ENCODE assay signal across 8 mouse cellular contexts in genomic region chr7:27166614-27167474, GRCm38 (mm10). TPM values are rescaled to one million over a fixed set of nuclear protein-coding genes. Genes with fewer than 3 reads are reported as not detected.
A peak's percentile ranks its signal among the peaks of the same experiment; 100 is the strongest.
DNase-seq lines count a peak whose midpoint lies in the region; ATAC-seq and TF ChIP-seq lines count a peak whose summit lies in the region.

TSS of gene Egln2 (minus strand) at chr7:27166802.

- H3K27ac ChIP-seq in ES-E14 (ENCODE audit: insufficient read depth, low read depth, low read length, poor library complexity, severe bottlenecking) = peak within 1 kb of the TSS; percentile 95
- H3K27ac ChIP-seq in forebrain, embryonic 16.5 days (ENCODE audit: low read length) = peak within 1 kb of the TSS; percentile 98
- H3K27ac ChIP-seq in layer of hippocampus, adult 2 months = peak within 1 kb of the TSS; percentile 99
- peak within 1 kb of the TSS; percentile 98 for H3K27ac ChIP-seq in lung, embryonic 14.5 days (ENCODE audit: low read depth)
- H3K27ac ChIP-seq in olfactory bulb, adult 2 months (ENCODE audit: insufficient read depth, low read depth, low read length) = peak within 1 kb of the TSS; percentile 95
- H3K27ac ChIP-seq in thymus, adult 2 months (ENCODE audit: control insufficient read depth, insufficient read depth, low read length) = peak within 1 kb of the TSS; percentile 96

- H3K27me3 ChIP-seq in forebrain, embryonic 16.5 days (replicated peaks; ENCODE audit: control insufficient read depth, insufficient read depth, low read length) = no peaks in the 10 kb centered on the region
- no peaks in the 10 kb centered on the region for H3K27me3 ChIP-seq in lung, embryonic 14.5 days (ENCODE audit: insufficient read depth, low read length)
- H3K27me3 ChIP-seq in thymus, adult 2 months (ENCODE audit: control insufficient read depth, insufficient read depth, low read length) = no peaks in the 10 kb centered on the region

- peak; percentile 86 for DNase-seq in ES-E14 (ENCODE audit: low read depth, low spot score)
- DNase-seq in cerebellum, adult 11-12 months = peak; percentile 95
- peak; percentile 95 to 97 for DNase-seq in heart, postnatal 36 days
- peak; percentile 94 to 95 for DNase-seq in layer of hippocampus, adult 2 months (ENCODE audit: low spot score in 2 of 2)
- DNase-seq in lung, embryonic 14.5 days = peak; percentile 96
- DNase-seq in thymus, adult 2 months = peak; percentile 92

- H3K4me3 ChIP-seq in ES-E14 (ENCODE audit: insufficient read depth in 1 of 2, low read depth in 1 of 2, low read length in 2 of 2, poor library complexity in 1 of 2, severe bottlenecking in 1 of 2) = peak within 1 kb of the TSS; percentile 72 to 87
- peak within 1 kb of the TSS; percentile 63 for H3K4me3 ChIP-seq in forebrain, embryonic 16.5 days (replicated peaks; ENCODE audit: low read length)
- H3K4me3 ChIP-seq in layer of hippocampus, adult 2 months = peak within 1 kb of the TSS; percentile 91
- H3K4me3 ChIP-seq in lung, embryonic 14.5 days (ENCODE audit: low read depth, low read length) = peak within 1 kb of the TSS; percentile 71
- H3K4me3 ChIP-seq in olfactory bulb, adult 2 months (ENCODE audit: insufficient read depth, low read depth, low read length) = peak within 1 kb of the TSS; percentile 96
- peak within 1 kb of the TSS; percentile 95 for H3K4me3 ChIP-seq in thymus, adult 2 months (ENCODE audit: control insufficient read depth, insufficient read depth, low read length)

- in situ Hi-C loops in ES-E14 (cut with MboI; ENCODE audit: low sequenced_read_pairs in 2 of 2, unreplicated experiment in 2 of 2) = no loop called here

- no peak for TF ChIP-seq CTCF in layer of hippocampus, adult 2 months (conservative IDR thresholded peaks at IDR 0.05)
- TF ChIP-seq CTCF in lung, embryonic 14.5 days (IDR thresholded peaks at IDR 0.05; ENCODE audit: low read depth) = no peak
- no peak for TF ChIP-seq CTCF in olfactory bulb, adult 2 months (IDR thresholded peaks at IDR 0.05; ENCODE audit: insufficient read depth, low read depth, low read length)
- TF ChIP-seq CTCF in thymus, adult 2 months (IDR thresholded peaks at IDR 0.05; ENCODE audit: borderline replicate concordance, control insufficient read depth, extremely low read depth, insufficient read depth, low read length, poor library complexity) = no peak

- H3K9ac ChIP-seq in ES-E14 (ENCODE audit: insufficient read depth, low read depth, low read length, poor library complexity, severe bottlenecking) = peak within 1 kb of the TSS; percentile 95
- H3K9ac ChIP-seq in forebrain, embryonic 16.5 days (replicated peaks; ENCODE audit: low read depth, low read length) = peak within 1 kb of the TSS; percentile 91
- H3K9ac ChIP-seq in lung, embryonic 14.5 days = peak within 1 kb of the TSS; percentile 85

- intact Hi-C loops in heart, postnatal 36 days (cut with DNase I) = loop anchor here (2.0 to 10.0 kb wide), 2 partner anchors 28 to 318 kb away; partner anchors contain the start of genes BC024978 and Sertad1

- TF ChIP-seq POLR2A in olfactory bulb, adult 2 months (IDR thresholded peaks at IDR 0.05; ENCODE audit: insufficient read depth, low read depth, low read length) = peak; percentile 67; the same call in 1 of the 2 replicates
- peak; percentile 30; the same call in 1 of the 2 replicates for TF ChIP-seq POLR2A in thymus, adult 2 months (IDR thresholded peaks at IDR 0.05; ENCODE audit: control insufficient read depth, extremely low read depth, insufficient read depth, low read length, poor library complexity)

- WGBS in forebrain, embryonic 16.5 days = 2% methylated on average over 61 of the region's 61 CpGs
- 2% methylated on average over 54 of the region's 61 CpGs for WGBS in lung, embryonic 14.5 days
- WGBS in olfactory bulb, adult 2 months = under 1% methylated on average over 61 of the region's 61 CpGs
- WGBS in thymus, adult 2 months = under 1% methylated on average over 58 of the region's 61 CpGs

- H3K9me3 ChIP-seq in ES-E14 (ENCODE audit: control insufficient read depth, insufficient read depth, low read depth, low read length) = no peaks in the 10 kb centered on the region
- no peaks in the 10 kb centered on the region for H3K9me3 ChIP-seq in forebrain, embryonic 16.5 days (ENCODE audit: control insufficient read depth, low read length)
- no peaks in the 10 kb centered on the region for H3K9me3 ChIP-seq in lung, embryonic 14.5 days (ENCODE audit: low read depth, low read length)

- peak within 1 kb of the TSS; percentile 84 for H3K4me2 ChIP-seq in forebrain, embryonic 16.5 days (ENCODE audit: low read length)
- H3K4me2 ChIP-seq in lung, embryonic 14.5 days = peak within 1 kb of the TSS; percentile 82

- peaks cover 5% of the 10 kb centered on the region for H3K36me3 ChIP-seq in ES-E14 (ENCODE audit: control insufficient read depth, insufficient read depth, low read length, poor library complexity, severe bottlenecking)
- H3K36me3 ChIP-seq in forebrain, embryonic 16.5 days (ENCODE audit: control insufficient read depth, insufficient read depth) = peaks cover 3% of the 10 kb centered on the region; the same call in 1 of the 2 replicates
- peaks cover 46% of the 10 kb centered on the region for H3K36me3 ChIP-seq in lung, embryonic 14.5 days (ENCODE audit: insufficient read depth)
- no peaks in the 10 kb centered on the region; the same call in 1 of the 2 replicates for H3K36me3 ChIP-seq in thymus, adult 2 months (ENCODE audit: control insufficient read depth, insufficient read depth, low read length)

- peak; percentile 82 for ATAC-seq in forebrain, embryonic 16.5 days
- peak; percentile 86 for ATAC-seq in lung, embryonic 14.5 days (ENCODE audit: insufficient read depth)

- H3K4me1 ChIP-seq in ES-E14 (ENCODE audit: control insufficient read depth in 2 of 2, insufficient read depth in 2 of 2, low read length in 2 of 2, poor library complexity in 1 of 2) = peaks cover 3 to 13% of the 10 kb centered on the region in 2 experiments; a peak in 3 of 4 replicates
- H3K4me1 ChIP-seq in forebrain, embryonic 16.5 days (replicated peaks; ENCODE audit: control insufficient read depth, insufficient read depth, low read length) = peaks cover 46% of the 10 kb centered on the region
- peaks cover 18% of the 10 kb centered on the region for H3K4me1 ChIP-seq in lung, embryonic 14.5 days (ENCODE audit: insufficient read depth)
- peaks cover 40% of the 10 kb centered on the region for H3K4me1 ChIP-seq in olfactory bulb, adult 2 months (ENCODE audit: control insufficient read depth, insufficient read depth, low read length)
- H3K4me1 ChIP-seq in thymus, adult 2 months (replicated peaks; ENCODE audit: control insufficient read depth, insufficient read depth, low read length) = peaks cover 42% of the 10 kb centered on the region

TF ChIP-seq in ES-E14, 5 proteins besides CTCF, POLR2A, EP300 and RAD21:
- TF ChIP-seq MAFK (IDR thresholded peaks at IDR 0.05; ENCODE audit: insufficient read depth, low read depth, low read length) (0 out of 2 replicates have a peak, but pooled peaks have one; percentile 33), CHD2 (IDR thresholded peaks at IDR 0.05; ENCODE audit: low read depth, low read length) (no peak), ZNF384 (IDR thresholded peaks at IDR 0.05; ENCODE audit: low read depth, low read length) (0 out of 2 replicates have a peak, but pooled peaks have one; percentile 50), HCFC1 (IDR thresholded peaks at IDR 0.05; ENCODE audit: borderline replicate concordance, insufficient read depth, low read length) (no peak)
TF ChIP-seq in ES-E14: peak in this region for 2.

RNA-seq across cellular contexts. Expression of gene Egln2, which starts in this region (rescaled TPM):
- total RNA-seq in ES-E14 (2012; rRNA removed) = 53.4 and 56.3 TPM in 2 replicates
- 93.4 and 100 TPM in 2 replicates for polyA plus RNA-seq in forebrain, embryonic 16.5 days (2015; fragmentation: Nextera tagmentation; extraction: Ambion mirVana)
- 10 to 100 TPM; 59.3 to 61.7 TPM for total RNA-seq in heart, postnatal 36 days (2021)
- total RNA-seq in layer of hippocampus, adult 2 months (2021) = 100 to 1,000 TPM in 1 of 2 experiments, 10 to 100 TPM in 1; 97.4 to 103 TPM
- polyA plus RNA-seq in lung, embryonic 14.5 days (2014; fragmentation: Nextera tagmentation; extraction: Ambion mirVana) = 48.4 and 50.0 TPM in 2 replicates
- polyA plus RNA-seq in olfactory bulb, adult 2 months (2012; ENCODE audit: insufficient read depth, insufficient read length, low replicate concordance, missing spikeins) = not detected in 2 replicates
- 116 and 125 TPM in 2 replicates for polyA plus RNA-seq in thymus, adult 2 months (2012; rRNA removed)

Comparison
In these comparisons a context has a peak if more than half of its experiments do, and no peak if none do; other contexts are left out.
1. Peak in every context shown above with its lines: DNase-seq, ATAC-seq, H3K4me3 ChIP-seq and H3K27ac ChIP-seq.